Mouse (Mus musculus): ENCODE measurements at regions not wholly inside any gene's neighbourhood (a gene's known extent, or its start where the extent isn't known, plus 50 kb on each side); places are given as distances from the start of the nearest gene placed in this dataset.

- Histone ChIP-seq H3K27me3 (ENCODE audit: low read depth, poor library complexity, severe bottlenecking) (no peaks in the 10 kb centered on the region), H3K27ac (no peak overlapping the region), H3K36me3 (no peaks in the 10 kb centered on the region), H3K9me3 (replicated peaks) (no peaks in the 10 kb centered on the region), H3K4me1 (0 out of 2 replicates have a peak, but pooled peaks cover 8% of the 10 kb centered on the region), H3K4me3 (no peak overlapping the region)
- WGBS, result 72% methylated on average over 13 of the region's 13 CpGs
- DNase-seq (ENCODE audit: low spot score), result no peak
Measured at GRCm38 (mm10) chr12:29141132-29141531, 387.1 kb upstream of the Myt1l start.

GRCm38 (mm10) chr12:29141855-29142254, 386.3 kb upstream of the Myt1l start:
- H3K4me3 ChIP-seq, result no peak overlapping the region
- no peaks in the 10 kb centered on the region for H3K9me3 ChIP-seq (replicated peaks)
- DNase-seq (ENCODE audit: low spot score), result no peak
- H3K4me1 ChIP-seq, result 0 out of 2 replicates have a peak, but pooled peaks cover 8% of the 10 kb centered on the region
- no peaks in the 10 kb centered on the region for H3K27me3 ChIP-seq (ENCODE audit: low read depth, poor library complexity, severe bottlenecking)
- H3K36me3 ChIP-seq, result no peaks in the 10 kb centered on the region
- H3K27ac ChIP-seq, result no peak overlapping the region
- WGBS, result 85% methylated on average over 8 of the region's 8 CpGs

- H3K4me3 ChIP-seq, result no peak overlapping the region
- no peaks in the 10 kb centered on the region for H3K27me3 ChIP-seq (ENCODE audit: low read depth, poor library complexity, severe bottlenecking)
- H3K4me1 ChIP-seq, result 0 out of 2 replicates have a peak, but pooled peaks cover 8% of the 10 kb centered on the region
- H3K9me3 ChIP-seq (replicated peaks), result no peaks in the 10 kb centered on the region
- H3K27ac ChIP-seq, result no peak overlapping the region
- 72% methylated on average over 8 of the region's 8 CpGs for WGBS
- H3K36me3 ChIP-seq, result no peaks in the 10 kb centered on the region
- DNase-seq (ENCODE audit: low spot score), result no peak
Measured at GRCm38 (mm10) chr12:29143297-29143696, 384.9 kb upstream of the Myt1l start.

- Histone ChIP-seq H3K36me3 (no peaks in the 10 kb centered on the region), H3K4me3 (no peak overlapping the region), H3K9me3 (replicated peaks) (no peaks in the 10 kb centered on the region), H3K27me3 (ENCODE audit: low read depth, poor library complexity, severe bottlenecking) (no peaks in the 10 kb centered on the region), H3K27ac (no peak overlapping the region), H3K4me1 (peaks cover 4% of the 10 kb centered on the region)
- 79% methylated on average over 1 of the region's 1 CpGs for WGBS
- DNase-seq (ENCODE audit: low spot score), result no peak
Measured at GRCm38 (mm10) chr12:29160920-29161319, 367.3 kb upstream of the Myt1l start.

GRCm38 (mm10) chr12:29161546-29161945, 366.6 kb upstream of the Myt1l start:
- no peak for DNase-seq (ENCODE audit: low spot score)
- no peak overlapping the region for H3K4me3 ChIP-seq
- no peak overlapping the region for H3K27ac ChIP-seq
- WGBS, result 20% methylated on average over 2 of the region's 2 CpGs
- H3K27me3 ChIP-seq (ENCODE audit: low read depth, poor library complexity, severe bottlenecking), result no peaks in the 10 kb centered on the region
- H3K36me3 ChIP-seq, result no peaks in the 10 kb centered on the region
- H3K9me3 ChIP-seq (replicated peaks), result no peaks in the 10 kb centered on the region
- H3K4me1 ChIP-seq, result peaks cover 4% of the 10 kb centered on the region

GRCm38 (mm10) chr12:29164701-29165100, 363.5 kb upstream of the Myt1l start:
- DNase-seq (ENCODE audit: low spot score), result no peak
- no peak overlapping the region for H3K4me3 ChIP-seq
- H3K36me3 ChIP-seq, result no peaks in the 10 kb centered on the region
- 90% methylated on average over 2 of the region's 2 CpGs for WGBS
- H3K27me3 ChIP-seq (ENCODE audit: low read depth, poor library complexity, severe bottlenecking), result no peaks in the 10 kb centered on the region
- no peak overlapping the region for H3K27ac ChIP-seq
- peaks cover 4% of the 10 kb centered on the region for H3K4me1 ChIP-seq
- H3K9me3 ChIP-seq (replicated peaks), result no peaks in the 10 kb centered on the region

- Histone ChIP-seq H3K27ac (no peak overlapping the region), H3K9me3 (replicated peaks) (no peaks in the 10 kb centered on the region)
- 61% methylated on average over 2 of the region's 2 CpGs for WGBS
Measured at GRCm38 (mm10) chr12:29166316-29166715, 361.9 kb upstream of the Myt1l start.

GRCm38 (mm10) chr12:29167922-29168321, 360.3 kb upstream of the Myt1l start:
- Histone ChIP-seq H3K4me1 (no peaks in the 10 kb centered on the region), H3K27me3 (ENCODE audit: low read depth, poor library complexity, severe bottlenecking) (no peaks in the 10 kb centered on the region), H3K9me3 (replicated peaks) (no peaks in the 10 kb centered on the region), H3K36me3 (no peaks in the 10 kb centered on the region), H3K27ac (no peak overlapping the region), H3K4me3 (no peak overlapping the region)
- WGBS, result 73% methylated on average over 6 of the region's 6 CpGs
- no peak for DNase-seq (ENCODE audit: low spot score)

More at GRCm38 (mm10) chr12:29166316-29166715, 361.9 kb upstream of the Myt1l start:
- H3K4me3 ChIP-seq, result no peak overlapping the region
- no peaks in the 10 kb centered on the region for H3K27me3 ChIP-seq (ENCODE audit: low read depth, poor library complexity, severe bottlenecking)
- no peak for DNase-seq (ENCODE audit: low spot score)
- H3K36me3 ChIP-seq, result no peaks in the 10 kb centered on the region
- H3K4me1 ChIP-seq, result no peaks in the 10 kb centered on the region

GRCm38 (mm10) chr12:29175698-29176440, 352.3 kb upstream of the Myt1l start:
- WGBS, result 86% methylated on average over 10 of the region's 10 CpGs

GRCm38 (mm10) chr12:29177145-29177544, 351.0 kb upstream of the Myt1l start:
- 0 out of 2 replicates have a peak, but pooled peaks cover 8% of the 10 kb centered on the region for H3K4me1 ChIP-seq
- DNase-seq (ENCODE audit: low spot score), result no peak
- WGBS, result 91% methylated on average over 12 of the region's 12 CpGs
- H3K27me3 ChIP-seq (ENCODE audit: low read depth, poor library complexity, severe bottlenecking), result 0 out of 2 replicates have a peak, but pooled peaks cover 7% of the 10 kb centered on the region
- no peaks in the 10 kb centered on the region for H3K9me3 ChIP-seq (replicated peaks)
- no peak overlapping the region for H3K27ac ChIP-seq
- no peaks in the 10 kb centered on the region for H3K36me3 ChIP-seq
- no peak overlapping the region for H3K4me3 ChIP-seq

More at GRCm38 (mm10) chr12:29175698-29176440, 352.3 kb upstream of the Myt1l start:
- Histone ChIP-seq H3K4me3 (no peak overlapping the region), H3K27ac (no peak overlapping the region), H3K4me1 (0 out of 2 replicates have a peak, but pooled peaks cover 8% of the 10 kb centered on the region), H3K9me3 (replicated peaks) (no peaks in the 10 kb centered on the region), H3K36me3 (no peaks in the 10 kb centered on the region), H3K27me3 (ENCODE audit: low read depth, poor library complexity, severe bottlenecking) (0 out of 2 replicates have a peak, but pooled peaks cover 7% of the 10 kb centered on the region)
- DNase-seq (ENCODE audit: low spot score), result no peak

- Histone ChIP-seq H3K4me1 (0 out of 2 replicates have a peak, but pooled peaks cover 8% of the 10 kb centered on the region), H3K27ac (no peak overlapping the region), H3K9me3 (replicated peaks) (no peaks in the 10 kb centered on the region), H3K4me3 (no peak overlapping the region), H3K36me3 (no peaks in the 10 kb centered on the region), H3K27me3 (ENCODE audit: low read depth, poor library complexity, severe bottlenecking) (0 out of 2 replicates have a peak, but pooled peaks cover 7% of the 10 kb centered on the region)
- 84% methylated on average over 14 of the region's 14 CpGs for WGBS
- no peak for DNase-seq (ENCODE audit: low spot score)
Measured at GRCm38 (mm10) chr12:29178168-29178895, 349.9 kb upstream of the Myt1l start.

GRCm38 (mm10) chr12:29179405-29179804, 348.8 kb upstream of the Myt1l start:
- H3K27me3 ChIP-seq (ENCODE audit: low read depth, poor library complexity, severe bottlenecking), result 0 out of 2 replicates have a peak, but pooled peaks cover 7% of the 10 kb centered on the region
- H3K36me3 ChIP-seq, result no peaks in the 10 kb centered on the region
- no peak for DNase-seq (ENCODE audit: low spot score)

GRCm38 (mm10) chr12:29180576-29180975, 347.6 kb upstream of the Myt1l start:
- H3K4me1 ChIP-seq, result 0 out of 2 replicates have a peak, but pooled peaks cover 8% of the 10 kb centered on the region
- no peaks in the 10 kb centered on the region for H3K36me3 ChIP-seq
- H3K9me3 ChIP-seq (replicated peaks), result no peaks in the 10 kb centered on the region
- H3K4me3 ChIP-seq, result no peak overlapping the region
- no peak overlapping the region for H3K27ac ChIP-seq
- WGBS, result 80% methylated on average over 1 of the region's 1 CpGs
- 0 out of 2 replicates have a peak, but pooled peaks cover 7% of the 10 kb centered on the region for H3K27me3 ChIP-seq (ENCODE audit: low read depth, poor library complexity, severe bottlenecking)
- no peak for DNase-seq (ENCODE audit: low spot score)

More at GRCm38 (mm10) chr12:29179405-29179804, 348.8 kb upstream of the Myt1l start:
- WGBS, result 59% methylated on average over 2 of the region's 2 CpGs
- no peak overlapping the region for H3K27ac ChIP-seq
- 0 out of 2 replicates have a peak, but pooled peaks cover 8% of the 10 kb centered on the region for H3K4me1 ChIP-seq
- H3K9me3 ChIP-seq (replicated peaks), result no peaks in the 10 kb centered on the region
- H3K4me3 ChIP-seq, result no peak overlapping the region
